Mouse (Mus musculus) testis, adult 2 months (tissue): ENCODE measurements around the gene Ccdc77. TPM values are rescaled to one million over a fixed set of nuclear protein-coding genes. Genes with fewer than 3 reads are reported as not detected.

ENCODE experiments used
- H3K27ac ChIP-seq: fragments of 200-500 bp; 2 replicates; pipeline ENCODE4 v1.5.1; 2012; ENCODE audit warnings: low read depth, low read length; ENCODE audit not compliant: control insufficient read depth, insufficient read depth
- H3K27me3 ChIP-seq: fragments of 200-500 bp; 2 replicates; pipeline ENCODE4 v1.6.1; 2012; ENCODE audit warnings: mild to moderate bottlenecking, low read length, moderate library complexity; ENCODE audit not compliant: control insufficient read depth, insufficient read depth
- H3K36me3 ChIP-seq: fragments of 200-500 bp; 2 replicates; pipeline ENCODE4 v1.6.1; 2012; ENCODE audit warnings: mild to moderate bottlenecking, low read length; ENCODE audit not compliant: control insufficient read depth, insufficient read depth
- H3K4me1 ChIP-seq: fragments of 200-500 bp; 2 replicates; pipeline ENCODE4 v1.6.1; 2012; ENCODE audit warnings: low read length; ENCODE audit not compliant: control insufficient read depth, insufficient read depth
- H3K4me3 ChIP-seq: fragments of 200-500 bp; 2 replicates; pipeline ENCODE4 v1.5.1; 2012; ENCODE audit warnings: low read depth, mild to moderate bottlenecking, low read length, moderate library complexity, mixed read lengths; ENCODE audit not compliant: control insufficient read depth
- CTCF ChIP-seq: fragments of 200-500 bp; IDR thresholded peaks from 2 replicates; pipeline ENCODE4 v1.5.1; 2012; ENCODE audit warnings: low read depth, mild to moderate bottlenecking, inconsistent platforms, low read length, moderate library complexity; ENCODE audit not compliant: control insufficient read depth, insufficient read depth, insufficient replicate concordance
- POLR2A ChIP-seq: fragments of 200-500 bp; IDR thresholded peaks from 2 replicates; pipeline ENCODE4 v1.6.1; 2012; ENCODE audit warnings: low read depth, mild to moderate bottlenecking, inconsistent platforms, low read length, moderate library complexity; ENCODE audit not compliant: control insufficient read depth
- polyA plus RNA-seq: library from polyadenylated mRNA; depleted of rRNA; stranded (reverse); fragments of >200 nt; gene quantifications from 2 replicates; pipeline ENCODE4 v1.2.3, GENCODE M21; 2012

Ccdc77 gene
- polyA plus RNA-seq, 1 experiment, result 10.3 TPM

GRCm38 (mm10) chr6:120294056-120294784, 70.0 kb downstream of the Ccdc77 start, which contains the start of the genes D330020A13Rik and B4galnt3:
Gene D330020A13Rik, plus strand, starts transcription at chr6:120294364.
Gene B4galnt3, minus strand, starts transcription at chr6:120294559.
- TF ChIP-seq POLR2A (no peak), CTCF (no peak)
- Histone ChIP-seq H3K27me3 (no peaks in the 10 kb centered on the region), H3K4me3 (peak within 1 kb of the TSS; percentile 83), H3K36me3 (no peaks in the 10 kb centered on the region), H3K4me1 (peaks cover 5% of the 10 kb centered on the region), H3K27ac (no peak within 1 kb of the TSS)

- Histone ChIP-seq H3K4me1 (peaks cover 5% of the 10 kb centered on the region), H3K36me3 (no peaks in the 10 kb centered on the region), H3K27ac (no peak overlapping the region), H3K27me3 (no peaks in the 10 kb centered on the region), H3K4me3 (no peak overlapping the region)
- TF ChIP-seq CTCF (no peak), POLR2A (no peak)
Measured at GRCm38 (mm10) chr6:120291396-120292009, 72.7 kb downstream of the Ccdc77 start.

- no peaks in the 10 kb centered on the region for H3K27me3 ChIP-seq
- no peak overlapping the region for H3K27ac ChIP-seq
- H3K4me1 ChIP-seq, result peaks cover 3% of the 10 kb centered on the region
- TF ChIP-seq CTCF (no peak), POLR2A (no peak)
- no peaks in the 10 kb centered on the region for H3K36me3 ChIP-seq
- no peak overlapping the region for H3K4me3 ChIP-seq
Measured at GRCm38 (mm10) chr6:120289430-120289829, 74.7 kb downstream of the Ccdc77 start.

- H3K36me3 ChIP-seq, result no peaks in the 10 kb centered on the region
- TF ChIP-seq CTCF, result no peak
- no peak for TF ChIP-seq POLR2A
- H3K4me1 ChIP-seq, result no peaks in the 10 kb centered on the region
- H3K4me3 ChIP-seq, result no peak overlapping the region
- H3K27ac ChIP-seq, result no peak overlapping the region
- H3K27me3 ChIP-seq, result no peaks in the 10 kb centered on the region
Measured at GRCm38 (mm10) chr6:120288541-120288940, 75.6 kb downstream of the Ccdc77 start.

GRCm38 (mm10) chr6:120287279-120287678, 76.9 kb downstream of the Ccdc77 start:
- H3K36me3 ChIP-seq, result no peaks in the 10 kb centered on the region
- no peaks in the 10 kb centered on the region for H3K27me3 ChIP-seq
- H3K4me1 ChIP-seq, result no peaks in the 10 kb centered on the region
- no peak for TF ChIP-seq POLR2A
- TF ChIP-seq CTCF, result no peak
- H3K4me3 ChIP-seq, result no peak overlapping the region
- H3K27ac ChIP-seq, result no peak overlapping the region

GRCm38 (mm10) chr6:120276874-120277449, 87.2 kb downstream of the Ccdc77 start:
- H3K4me3 ChIP-seq, result no peak overlapping the region
- H3K4me1 ChIP-seq, result no peaks in the 10 kb centered on the region
- no peaks in the 10 kb centered on the region for H3K36me3 ChIP-seq
- H3K27ac ChIP-seq, result no peak overlapping the region
- H3K27me3 ChIP-seq, result no peaks in the 10 kb centered on the region
- TF ChIP-seq CTCF (no peak), POLR2A (no peak)

GRCm38 (mm10) chr6:120275301-120275700, 88.9 kb downstream of the Ccdc77 start:
- no peak overlapping the region for H3K27ac ChIP-seq
- TF ChIP-seq POLR2A (no peak), CTCF (no peak)
- no peak overlapping the region for H3K4me3 ChIP-seq
- H3K36me3 ChIP-seq, result no peaks in the 10 kb centered on the region
- H3K4me1 ChIP-seq, result no peaks in the 10 kb centered on the region
- no peaks in the 10 kb centered on the region for H3K27me3 ChIP-seq
